In genomic region chr11:94990749-94991577, GRCm38 (mm10) we compare ENCODE assay signal across 8 mouse cellular contexts. TPM values are rescaled to one million over a fixed set of nuclear protein-coding genes. Genes with fewer than 3 reads are reported as not detected.
A peak's percentile ranks its signal among the peaks of the same experiment; 100 is the strongest.
DNase-seq lines count a peak whose midpoint lies in the region; ATAC-seq and TF ChIP-seq lines count a peak whose summit lies in the region.

Gene Ppp1r9b (plus strand): TSS chr11:94991035.

- peak within 1 kb of the TSS; percentile 92 for H3K4me2 ChIP-seq in CH12.LX (ENCODE audit: insufficient read depth, low read depth, poor library complexity, severe bottlenecking)
- peak within 1 kb of the TSS; percentile 96 for H3K4me2 ChIP-seq in heart, embryonic 14.5 days (ENCODE audit: low read length)
- peak within 1 kb of the TSS; percentile 97 for H3K4me2 ChIP-seq in liver, embryonic 15.5 days
- H3K4me2 ChIP-seq in neural tube, embryonic 11.5 days (ENCODE audit: low read depth): peak within 1 kb of the TSS; percentile 100
- peak within 1 kb of the TSS; percentile 97 for H3K4me2 ChIP-seq in stomach, embryonic 16.5 days (ENCODE audit: low read depth, low read length)

- H3K4me3 ChIP-seq in CH12.LX (replicated peaks in 1 of 3; ENCODE audit: low read depth in 2 of 3, low read length in 2 of 3, poor library complexity in 1 of 3): peak within 1 kb of the TSS; percentile 65 to 78 (median 71)
- peak within 1 kb of the TSS; percentile 96 for H3K4me3 ChIP-seq in forebrain, embryonic 10.5 days
- H3K4me3 ChIP-seq in heart, embryonic 14.5 days (ENCODE audit: control insufficient read depth in 1 of 2, insufficient read depth in 1 of 2, low read depth in 1 of 2, low read length in 2 of 2): peak within 1 kb of the TSS; percentile 84 to 86
- peak within 1 kb of the TSS; percentile 89 for H3K4me3 ChIP-seq in liver, embryonic 15.5 days (replicated peaks)
- H3K4me3 ChIP-seq in neural tube, embryonic 11.5 days (ENCODE audit: low read depth, low read length): peak within 1 kb of the TSS; percentile 98
- H3K4me3 ChIP-seq in stomach, embryonic 16.5 days (replicated peaks; ENCODE audit: low read length): peak within 1 kb of the TSS; percentile 85

- peak within 1 kb of the TSS; percentile 12 for H3K27ac ChIP-seq in CH12.LX (ENCODE audit: insufficient read depth, low read depth)
- H3K27ac ChIP-seq in forebrain, embryonic 10.5 days: peak within 1 kb of the TSS; percentile 97
- H3K27ac ChIP-seq in heart, embryonic 14.5 days (replicated peaks in 1 of 2; ENCODE audit: control insufficient read depth in 1 of 2, insufficient read depth in 1 of 2, low read depth in 2 of 2, low read length in 2 of 2): peak within 1 kb of the TSS; percentile 89 to 93
- H3K27ac ChIP-seq in liver, embryonic 15.5 days (replicated peaks): peak within 1 kb of the TSS; percentile 90
- H3K27ac ChIP-seq in neural tube, embryonic 11.5 days (ENCODE audit: low read depth, low read length): peak within 1 kb of the TSS; percentile 89
- peak within 1 kb of the TSS; percentile 97 for H3K27ac ChIP-seq in stomach, embryonic 16.5 days (ENCODE audit: low read length)

- DNase-seq in CH12.LX (ENCODE audit: extremely low read depth): peak; percentile 89
- peak; percentile 85 for DNase-seq in c-Kit-positive CD71-negative TER-119-negative erythroid progenitor cells, embryonic 14.5 days (ENCODE audit: low read depth)
- peak; percentile 95 for DNase-seq in forebrain, embryonic 10.5 days (ENCODE audit: extremely low spot score, low spot score)
- peak; percentile 94 for DNase-seq in kidney, postnatal 14 days
- peak; percentile 93 for DNase-seq in neural tube, embryonic 11.5 days (ENCODE audit: low spot score)

- peaks cover 25 to 61% of the 10 kb centered on the region in 2 experiments for H3K4me1 ChIP-seq in CH12.LX (ENCODE audit: control insufficient read depth in 1 of 2, insufficient read depth in 2 of 2)
- H3K4me1 ChIP-seq in forebrain, embryonic 10.5 days: peaks cover 94% of the 10 kb centered on the region
- peaks cover 48 to 72% of the 10 kb centered on the region in 2 experiments for H3K4me1 ChIP-seq in heart, embryonic 14.5 days (ENCODE audit: control insufficient read depth in 2 of 2, insufficient read depth in 2 of 2, low read length in 2 of 2)
- peaks cover 92% of the 10 kb centered on the region for H3K4me1 ChIP-seq in liver, embryonic 15.5 days (replicated peaks)
- H3K4me1 ChIP-seq in neural tube, embryonic 11.5 days (ENCODE audit: control insufficient read depth, insufficient read depth, low read length): peaks cover 47% of the 10 kb centered on the region
- peaks cover 66% of the 10 kb centered on the region for H3K4me1 ChIP-seq in stomach, embryonic 16.5 days (ENCODE audit: control insufficient read depth, insufficient read depth, low read length)

- in situ Hi-C loops in CH12.LX (cut with MboI; ENCODE audit: low pct_ligation_motif_present, low pct_unique_long_range_greater_than_20kb, low sequenced_read_pairs): no loop called here

- whole genome bisulfite sequencing in forebrain, embryonic 10.5 days: under 1% methylated on average over 64 of the region's 69 CpGs
- WGBS in heart, embryonic 14.5 days: 1% methylated on average over 49 of the region's 69 CpGs
- WGBS in liver, embryonic 15.5 days (ENCODE audit: insufficient replicate concordance): under 1% methylated on average over 56 of the region's 69 CpGs
- WGBS in neural tube, embryonic 11.5 days: under 1% methylated on average over 44 of the region's 69 CpGs
- under 1% methylated on average over 66 of the region's 69 CpGs for WGBS in stomach, embryonic 16.5 days

- H3K27me3 ChIP-seq in CH12.LX (replicated peaks): peaks cover 9% of the 10 kb centered on the region
- H3K27me3 ChIP-seq in forebrain, embryonic 10.5 days (ENCODE audit: poor library complexity, severe bottlenecking): no peaks in the 10 kb centered on the region
- H3K27me3 ChIP-seq in heart, embryonic 14.5 days (ENCODE audit: control insufficient read depth, insufficient read depth, low read length): no peaks in the 10 kb centered on the region
- H3K27me3 ChIP-seq in liver, embryonic 15.5 days: no peaks in the 10 kb centered on the region
- no peaks in the 10 kb centered on the region for H3K27me3 ChIP-seq in neural tube, embryonic 11.5 days (ENCODE audit: control insufficient read depth, insufficient read depth, low read length)
- no peaks in the 10 kb centered on the region for H3K27me3 ChIP-seq in stomach, embryonic 16.5 days (ENCODE audit: control insufficient read depth, insufficient read depth, low read length)

- no peak for TF ChIP-seq EP300 in CH12.LX (IDR thresholded peaks at IDR 0.05; ENCODE audit: low read length)

- peak in 1 of 2 experiments; percentile 65; a peak in 2 of 4 replicates for TF ChIP-seq CTCF in CH12.LX (conservative IDR thresholded peaks at IDR 0.05 in 1 of 2, IDR thresholded peaks at IDR 0.05 in 1 of 2; ENCODE audit: low read depth in 2 of 2, low read length in 2 of 2)

- no peak; the same call in 1 of the 2 replicates for TF ChIP-seq RAD21 in CH12.LX (IDR thresholded peaks at IDR 0.05; ENCODE audit: low read depth, low read length)

- TF ChIP-seq POLR2A in CH12.LX (IDR thresholded peaks at IDR 0.05; ENCODE audit: low read depth, low read length): peak; percentile 87

- H3K79me2 ChIP-seq in CH12.LX (replicated peaks; ENCODE audit: control insufficient read depth, extremely low read depth, insufficient read depth, poor library complexity, severe bottlenecking): 0 out of 2 replicates have a peak, but pooled peaks cover 3% of the 10 kb centered on the region

- peak; percentile 81 for ATAC-seq in heart, embryonic 14.5 days (ENCODE audit: insufficient number of reproducible peaks, insufficient read depth, low FRiP score, low read depth)
- ATAC-seq in liver, embryonic 15.5 days (ENCODE audit: insufficient read depth): peak; percentile 80
- peak; percentile 81 for ATAC-seq in neural tube, embryonic 11.5 days (ENCODE audit: insufficient read depth, low FRiP score, low TSS enrichment)
- ATAC-seq in stomach, embryonic 16.5 days (ENCODE audit: insufficient read depth, low FRiP score): peak; percentile 85

- H3K36me3 ChIP-seq in CH12.LX (replicated peaks in 1 of 2; ENCODE audit: control insufficient read depth in 1 of 2, insufficient read depth in 1 of 2, low read length in 1 of 2): peaks cover 0 to 19% of the 10 kb centered on the region in 2 experiments
- H3K36me3 ChIP-seq in forebrain, embryonic 10.5 days (replicated peaks): peaks cover 21% of the 10 kb centered on the region
- peaks cover 20% of the 10 kb centered on the region for H3K36me3 ChIP-seq in heart, embryonic 14.5 days (ENCODE audit: control insufficient read depth, insufficient read depth, low read length)
- H3K36me3 ChIP-seq in liver, embryonic 15.5 days (replicated peaks): no peaks in the 10 kb centered on the region
- no peaks in the 10 kb centered on the region for H3K36me3 ChIP-seq in neural tube, embryonic 11.5 days (ENCODE audit: control insufficient read depth, insufficient read depth, low read length)
- H3K36me3 ChIP-seq in stomach, embryonic 16.5 days (ENCODE audit: control insufficient read depth, insufficient read depth, low read length): no peaks in the 10 kb centered on the region

- H3K9me3 ChIP-seq in CH12.LX (replicated peaks; ENCODE audit: low read length): no peaks in the 10 kb centered on the region
- no peaks in the 10 kb centered on the region for H3K9me3 ChIP-seq in forebrain, embryonic 10.5 days
- H3K9me3 ChIP-seq in heart, embryonic 14.5 days (ENCODE audit: control insufficient read depth, low read length): no peaks in the 10 kb centered on the region
- H3K9me3 ChIP-seq in liver, embryonic 15.5 days (replicated peaks): no peaks in the 10 kb centered on the region
- H3K9me3 ChIP-seq in neural tube, embryonic 11.5 days (ENCODE audit: control insufficient read depth, low read length): no peaks in the 10 kb centered on the region
- no peaks in the 10 kb centered on the region for H3K9me3 ChIP-seq in stomach, embryonic 16.5 days (replicated peaks; ENCODE audit: control insufficient read depth, low read length)

- dilution Hi-C loops in CH12.LX (cut with MboI; ENCODE audit: extremely low pct_ligation_motif_present, extremely low pct_unique_long_range_greater_than_20kb, low sequenced_read_pairs): no loop called here

- peak within 1 kb of the TSS; percentile 84 for H3K9ac ChIP-seq in CH12.LX (ENCODE audit: insufficient read depth, low read depth)
- peak within 1 kb of the TSS; percentile 94 for H3K9ac ChIP-seq in heart, embryonic 14.5 days (ENCODE audit: low read length)
- peak within 1 kb of the TSS; percentile 94 for H3K9ac ChIP-seq in liver, embryonic 15.5 days
- H3K9ac ChIP-seq in neural tube, embryonic 11.5 days (ENCODE audit: low read length): peak within 1 kb of the TSS; percentile 96
- peak within 1 kb of the TSS; percentile 95 for H3K9ac ChIP-seq in stomach, embryonic 16.5 days (ENCODE audit: low read length)

TF ChIP-seq in CH12.LX, 34 proteins besides CTCF, POLR2A, EP300 and RAD21 (continues in another document):
- TF ChIP-seq ZNF384 (IDR thresholded peaks at IDR 0.05; ENCODE audit: low read depth, low read length) (peak; percentile 60), ZC3H11A (IDR thresholded peaks at IDR 0.05; ENCODE audit: low read depth, low read length) (no peak), NRF1 (IDR thresholded peaks at IDR 0.05; ENCODE audit: low read depth, low read length) (0 out of 2 replicates have a peak, but pooled peaks have one; percentile 9), UBTF (IDR thresholded peaks at IDR 0.05; ENCODE audit: low read depth, low read length) (peak; percentile 96), SIN3A (IDR thresholded peaks at IDR 0.05; ENCODE audit: low read length) (peak; percentile 70; the same call in 1 of the 2 replicates), MYC (IDR thresholded peaks at IDR 0.05; ENCODE audit: low read depth, low read length) (no peak), ELF1 (IDR thresholded peaks at IDR 0.05; ENCODE audit: low read depth, low read length) (peak; percentile 88), TCF12 (IDR thresholded peaks at IDR 0.05; ENCODE audit: low read depth, low read length) (peak; percentile 90), CHD1 (IDR thresholded peaks at IDR 0.05; ENCODE audit: low read depth, low read length) (peak; percentile 5; the same call in 1 of the 2 replicates), MXI1 (IDR thresholded peaks at IDR 0.05; ENCODE audit: low read depth, low read length) (0 out of 2 replicates have a peak, but pooled peaks have one; percentile 18), SMC3 (IDR thresholded peaks at IDR 0.05; ENCODE audit: low read depth, low read length) (no peak)

RNA-seq across cellular contexts. Expression of gene Ppp1r9b, which starts in this region (rescaled TPM):
- total RNA-seq in CH12.LX (2012; rRNA removed): 21.2 and 21.8 TPM in 2 replicates
- total RNA-seq in CH12.LX (2014; rRNA removed): 5.7 and 7.8 TPM in 2 replicates
- 20.3 and 21.2 TPM in 2 replicates for polyA plus RNA-seq in CH12.LX (2012; ENCODE audit: insufficient read length, low read depth)
- 8.7 and 10.7 TPM in 2 replicates for polyA plus RNA-seq in forebrain, embryonic 10.5 days (2016; fragmentation: Nextera tagmentation; extraction: Ambion mirVana)
- polyA plus RNA-seq in heart, embryonic 14.5 days (2014; fragmentation: Nextera tagmentation; extraction: Ambion mirVana): 8.1 and 8.6 TPM in 2 replicates
- 8.2 and 8.8 TPM in 2 replicates for polyA plus RNA-seq in liver, embryonic 15.5 days (2015; fragmentation: Nextera tagmentation; extraction: Ambion mirVana)
- 15.3 and 17.0 TPM in 2 replicates for polyA plus RNA-seq in neural tube, embryonic 11.5 days (2014; fragmentation: Nextera tagmentation; extraction: Ambion mirVana)
- polyA plus RNA-seq in stomach, embryonic 16.5 days (2015; fragmentation: Nextera tagmentation; extraction: Ambion mirVana): 6.6 and 8.0 TPM in 2 replicates

Comparison
In these comparisons a context has a peak if more than half of its experiments do, and no peak if none do; other contexts are left out.
1. Peak in every context shown above with its lines: DNase-seq, ATAC-seq, H3K4me3 ChIP-seq and H3K27ac ChIP-seq.
2. H3K27ac ChIP-seq: peak in every context shown above with its lines; median percentile 97 in forebrain, embryonic 10.5 days; 97 in stomach, embryonic 16.5 days; 91 in heart, embryonic 14.5 days; 90 in liver, embryonic 15.5 days; 89 in neural tube, embryonic 11.5 days; 12 in CH12.LX.